Mouse (Mus musculus) neural tube, embryonic 13.5 days (tissue): Measurements from ENCODE around the gene Mrps5. TPM values are rescaled to one million over a fixed set of nuclear protein-coding genes. Genes with fewer than 3 reads are reported as not detected.
A peak's percentile ranks its signal among the peaks of the same experiment; 100 is the strongest.

Experiments used
- ATAC-seq: fragments of 200-750 bp; cut with Nextera tagmentation; 2 replicates; pipeline ENCODE4 v1.8.0; 2017; ENCODE audit warnings: low read depth, mild to moderate bottlenecking, moderate TSS enrichment, moderate library complexity
- H3K27ac ChIP-seq: fragments of 300-500 bp; sonication (generic); replicated peaks from 2 replicates; pipeline ENCODE4 v1.5.1; 2015; ENCODE audit warnings: moderate library complexity, mild to moderate bottlenecking, inconsistent platforms
- H3K27me3 ChIP-seq: fragments of 300-500 bp; sonication (generic); 2 replicates; pipeline ENCODE4 v1.6.1; 2015; ENCODE audit warnings: mild to moderate bottlenecking, inconsistent platforms
- H3K36me3 ChIP-seq: fragments of 300-500 bp; sonication (generic); 2 replicates; pipeline ENCODE4 v1.6.1; 2015; ENCODE audit warnings: mild to moderate bottlenecking, inconsistent platforms
- H3K4me1 ChIP-seq: fragments of 300-500 bp; sonication (generic); replicated peaks from 2 replicates; pipeline ENCODE4 v1.6.1; 2015; ENCODE audit warnings: inconsistent platforms
- H3K4me2 ChIP-seq: fragments of 300-500 bp; sonication (generic); 2 replicates; pipeline ENCODE4 v1.6.1; 2015; ENCODE audit warnings: inconsistent platforms, mild to moderate bottlenecking, moderate library complexity
- H3K4me3 ChIP-seq: fragments of 300-500 bp; sonication (generic); 2 replicates; pipeline ENCODE4 v1.5.1; 2015; ENCODE audit warnings: mild to moderate bottlenecking, inconsistent platforms
- H3K9ac ChIP-seq: fragments of 300-500 bp; sonication (generic); 2 replicates; pipeline ENCODE4 v1.6.1; 2015; ENCODE audit warnings: moderate library complexity, mild to moderate bottlenecking, inconsistent platforms
- H3K9me3 ChIP-seq: fragments of 300-500 bp; sonication (generic); 2 replicates; pipeline ENCODE4 v1.6.1; 2016; ENCODE audit warnings: inconsistent platforms
- WGBS: fragments of 180-500 bp; shearing (Covaris S2); methylation state at CpG from one replicate; pipeline ENCODE4 v1.1.7; 2015; 5-methylcytosine and 5-hydroxymethylcytosine counted together
- polyA plus RNA-seq: library from polyadenylated mRNA; unstranded; fragments of >200 nt; fragmentation: Nextera tagmentation; extraction: Ambion mirVana; gene quantifications from 2 replicates; pipeline ENCODE4 v1.2.1, GENCODE M21; 2015

Gene Mrps5
- polyA plus RNA-seq = 126 and 131 TPM in 2 replicates

GRCm38 (mm10) chr2:127586694-127587513 is at the start of gene Mrps5, which contains the start of gene Zfp661:
Gene Mrps5 (plus strand): TSS chr2:127587222.
Gene Zfp661 (minus strand): TSS chr2:127587094.
- Histone ChIP-seq H3K4me1 (peaks cover 34% of the 10 kb centered on the region), H3K4me2 (peak within 1 kb of the TSS; percentile 85), H3K4me3 (peak within 1 kb of the TSS; percentile 82), H3K27me3 (no peaks in the 10 kb centered on the region), H3K36me3 (peaks cover 13% of the 10 kb centered on the region; the same call in 1 of the 2 replicates), H3K27ac (peak within 1 kb of the TSS; percentile 94), H3K9ac (peak within 1 kb of the TSS; percentile 83), H3K9me3 (no peaks in the 10 kb centered on the region)
- peak; percentile 77 for ATAC-seq
- 5% methylated on average over 39 of the region's 39 CpGs for WGBS

- Histone ChIP-seq H3K27ac (no peak overlapping the region), H3K27me3 (peaks cover 63% of the 10 kb centered on the region), H3K36me3 (no peaks in the 10 kb centered on the region), H3K9me3 (no peaks in the 10 kb centered on the region), H3K4me1 (peaks cover 5% of the 10 kb centered on the region; the same call in 1 of the 2 replicates), H3K4me3 (no peak overlapping the region), H3K9ac (no peak overlapping the region), H3K4me2 (no peak overlapping the region)
- no peak for ATAC-seq
- 68% methylated on average over 3 of the region's 3 CpGs for WGBS
These were observed 49.5 kb upstream of the Mrps5 start for GRCm38 (mm10) chr2:127537548-127537947.

- no peaks in the 10 kb centered on the region for H3K9me3 ChIP-seq
- whole genome bisulfite sequencing = 25% methylated on average over 4 of the region's 4 CpGs
- ATAC-seq = no peak
- no peak overlapping the region for H3K4me3 ChIP-seq
- H3K4me1 ChIP-seq = peaks cover 5% of the 10 kb centered on the region; the same call in 1 of the 2 replicates
- no peak overlapping the region for H3K9ac ChIP-seq
- H3K36me3 ChIP-seq = no peaks in the 10 kb centered on the region
- no peak overlapping the region for H3K27ac ChIP-seq
- peaks cover 69% of the 10 kb centered on the region for H3K27me3 ChIP-seq
- H3K4me2 ChIP-seq = no peak overlapping the region
These were observed 47.5 kb upstream of the Mrps5 start for GRCm38 (mm10) chr2:127539494-127539893.

GRCm38 (mm10) chr2:127541185-127541584 is 45.8 kb upstream of the Mrps5 start, which contains the start of gene Prom2:
Gene Prom2 (minus strand): TSS chr2:127541467.
- no peaks in the 10 kb centered on the region for H3K9me3 ChIP-seq
- no peak for ATAC-seq
- no peaks in the 10 kb centered on the region for H3K36me3 ChIP-seq
- H3K4me3 ChIP-seq = peak within 1 kb of the TSS; percentile 6; the same call in 1 of the 2 replicates
- 3% methylated on average over 28 of the region's 29 CpGs for WGBS
- 0 out of 2 replicates have a peak within 1 kb of the TSS, but pooled peaks have one; percentile 22 for H3K9ac ChIP-seq
- no peak within 1 kb of the TSS for H3K27ac ChIP-seq
- peak within 1 kb of the TSS; percentile 34 for H3K4me2 ChIP-seq
- H3K4me1 ChIP-seq = peaks cover 5% of the 10 kb centered on the region; the same call in 1 of the 2 replicates
- H3K27me3 ChIP-seq = peaks cover 60% of the 10 kb centered on the region

GRCm38 (mm10) chr2:127541697-127542096 is 45.3 kb upstream of the Mrps5 start:
- H3K4me2 ChIP-seq = no peak overlapping the region
- H3K9me3 ChIP-seq = no peaks in the 10 kb centered on the region
- H3K36me3 ChIP-seq = no peaks in the 10 kb centered on the region
- 91% methylated on average over 2 of the region's 2 CpGs for WGBS
- H3K9ac ChIP-seq = no peak overlapping the region
- H3K4me1 ChIP-seq = peaks cover 5% of the 10 kb centered on the region; the same call in 1 of the 2 replicates
- H3K27me3 ChIP-seq = peaks cover 60% of the 10 kb centered on the region
- H3K27ac ChIP-seq = no peak overlapping the region
- no peak overlapping the region for H3K4me3 ChIP-seq
- ATAC-seq = no peak

- no peak overlapping the region for H3K4me2 ChIP-seq
- no peaks in the 10 kb centered on the region for H3K4me1 ChIP-seq
- no peak overlapping the region for H3K9ac ChIP-seq
- H3K27ac ChIP-seq = no peak overlapping the region
- H3K36me3 ChIP-seq = no peaks in the 10 kb centered on the region
- no peak overlapping the region for H3K4me3 ChIP-seq
- no peaks in the 10 kb centered on the region for H3K9me3 ChIP-seq
- ATAC-seq = no peak
- peaks cover 7% of the 10 kb centered on the region; the same call in 1 of the 2 replicates for H3K27me3 ChIP-seq
- 71% methylated on average over 5 of the region's 5 CpGs for WGBS
These were observed 38.5 kb upstream of the Mrps5 start for GRCm38 (mm10) chr2:127548342-127549074.

- Histone ChIP-seq H3K9ac (no peak overlapping the region), H3K4me1 (no peaks in the 10 kb centered on the region), H3K4me2 (no peak overlapping the region), H3K9me3 (no peaks in the 10 kb centered on the region), H3K36me3 (no peaks in the 10 kb centered on the region), H3K27ac (no peak overlapping the region), H3K4me3 (no peak overlapping the region), H3K27me3 (no peaks in the 10 kb centered on the region)
- no peak for ATAC-seq
These were observed 37.3 kb upstream of the Mrps5 start for GRCm38 (mm10) chr2:127549711-127550110.

GRCm38 (mm10) chr2:127550446-127550845 is 36.6 kb upstream of the Mrps5 start:
- Histone ChIP-seq H3K4me3 (no peak overlapping the region), H3K4me2 (no peak overlapping the region), H3K4me1 (no peaks in the 10 kb centered on the region), H3K9me3 (no peaks in the 10 kb centered on the region), H3K27me3 (no peaks in the 10 kb centered on the region), H3K36me3 (no peaks in the 10 kb centered on the region), H3K9ac (no peak overlapping the region), H3K27ac (no peak overlapping the region)
- no peak for ATAC-seq
- 88% methylated on average over 1 of the region's 1 CpGs for WGBS

- no peak overlapping the region for H3K4me3 ChIP-seq
- no peaks in the 10 kb centered on the region for H3K4me1 ChIP-seq
- 54% methylated on average over 5 of the region's 5 CpGs for WGBS
- H3K36me3 ChIP-seq = no peaks in the 10 kb centered on the region
- no peaks in the 10 kb centered on the region for H3K27me3 ChIP-seq
- ATAC-seq = no peak
- H3K9me3 ChIP-seq = no peaks in the 10 kb centered on the region
- no peak overlapping the region for H3K27ac ChIP-seq
- H3K4me2 ChIP-seq = no peak overlapping the region
- H3K9ac ChIP-seq = no peak overlapping the region
These were observed 35.9 kb upstream of the Mrps5 start for GRCm38 (mm10) chr2:127551078-127551477.

- peak; percentile 100 for ATAC-seq
- H3K27ac ChIP-seq = no peak overlapping the region; the same call in 1 of the 2 replicates
- 9% methylated on average over 18 of the region's 18 CpGs for WGBS
- H3K36me3 ChIP-seq = no peaks in the 10 kb centered on the region
- peak overlapping the region; percentile 33 for H3K4me3 ChIP-seq
- peaks cover 7% of the 10 kb centered on the region for H3K4me1 ChIP-seq
- peaks cover 42% of the 10 kb centered on the region for H3K27me3 ChIP-seq
- peak overlapping the region; percentile 57 for H3K9ac ChIP-seq
- peak overlapping the region; percentile 53 for H3K4me2 ChIP-seq
- no peaks in the 10 kb centered on the region for H3K9me3 ChIP-seq
These were observed 27.7 kb upstream of the Mrps5 start for GRCm38 (mm10) chr2:127559070-127559966.

GRCm38 (mm10) chr2:127573322-127573721 is 13.7 kb upstream of the Mrps5 start:
- ATAC-seq = no peak
- H3K27ac ChIP-seq = no peak overlapping the region
- H3K4me2 ChIP-seq = no peak overlapping the region
- H3K27me3 ChIP-seq = no peaks in the 10 kb centered on the region
- H3K4me1 ChIP-seq = no peaks in the 10 kb centered on the region
- 84% methylated on average over 1 of the region's 1 CpGs for WGBS
- no peaks in the 10 kb centered on the region; the same call in 1 of the 2 replicates for H3K9me3 ChIP-seq
- no peak overlapping the region for H3K4me3 ChIP-seq
- peaks cover 28% of the 10 kb centered on the region for H3K36me3 ChIP-seq
- no peak overlapping the region for H3K9ac ChIP-seq
